Mouse (Mus musculus): Measurements from ENCODE around the gene P2ry13. TPM values are rescaled to one million over a fixed set of nuclear protein-coding genes. Genes with fewer than 3 reads are reported as not detected.

Gene P2ry13
- polyA plus RNA-seq, 1 experiment from 2014 or later = 0.97 TPM

- Histone ChIP-seq H3K27me3 (no peaks in the 10 kb centered on the region), H3K4me2 (replicated peaks) (no peak overlapping the region), H3K27ac (no peak overlapping the region), H3K4me1 (no peaks in the 10 kb centered on the region), H3K4me3 (no peak overlapping the region), H3K9me3 (no peaks in the 10 kb centered on the region), H3K9ac (no peak overlapping the region), H3K36me3 (no peaks in the 10 kb centered on the region)
- ATAC-seq (ENCODE audit: low FRiP score, low read depth) = no peak
- 75% methylated on average over 1 of the region's 1 CpGs for WGBS
These were observed 50.2 kb downstream of the P2ry13 start for GRCm38 (mm10) chr3:59160465-59160864.

Other genes with a start within 250 kb of the P2ry13 start
- gene Med12l, start 205.1 kb downstream of the P2ry13 start, polyA plus RNA-seq (2015; fragmentation: Nextera tagmentation; extraction: Ambion mirVana) = 1.8 and 1.9 TPM in 2 replicates
- gene Gpr171, start 109.1 kb downstream of the P2ry13 start, polyA plus RNA-seq (2015; fragmentation: Nextera tagmentation; extraction: Ambion mirVana) = 1.2 and 1.5 TPM in 2 replicates
- gene P2ry14, start 57.3 kb downstream of the P2ry13 start, polyA plus RNA-seq (2015; fragmentation: Nextera tagmentation; extraction: Ambion mirVana) = 1.6 and 3.1 TPM in 2 replicates
- 1.6 and 2.0 TPM in 2 replicates for gene Gpr87, start 15.8 kb downstream of the P2ry13 start, polyA plus RNA-seq (2015; fragmentation: Nextera tagmentation; extraction: Ambion mirVana)
- gene P2ry12, start 52.0 kb upstream of the P2ry13 start, polyA plus RNA-seq (2015; fragmentation: Nextera tagmentation; extraction: Ambion mirVana) = 1.8 and 1.9 TPM in 2 replicates
- gene Igsf10, start 133.5 kb upstream of the P2ry13 start, polyA plus RNA-seq (2015; fragmentation: Nextera tagmentation; extraction: Ambion mirVana) = 16.3 and 17.6 TPM in 2 replicates